Mouse (Mus musculus) MEL (cell line): Measurements from ENCODE around the gene Serinc2.

Source experiments
- CTCF ChIP-seq, 3 experiments: IDR thresholded peaks in 2 of 3; conservative IDR thresholded peaks in 1 of 3; 2 replicates each; pipeline ENCODE4 v1.5.1; 2011 to 2012; ENCODE audit warnings: low read length in 3 of 3, low read depth in 2 of 3, mild to moderate bottlenecking in 2 of 3, improper control_type of control experiment in 1 of 3, inconsistent platforms in 1 of 3, mixed read lengths in 1 of 3, moderate library complexity in 1 of 3; ENCODE audit not compliant: control insufficient read depth in 1 of 3, insufficient read depth in 1 of 3, poor library complexity in 1 of 3, severe bottlenecking in 1 of 3
- GABPA ChIP-seq: IDR thresholded peaks from 2 replicates; pipeline ENCODE4 v1.6.1; 2012; ENCODE audit warnings: low read depth, mild to moderate bottlenecking, inconsistent platforms, low read length, improper control_type of control experiment, moderate library complexity
- JUND ChIP-seq: IDR thresholded peaks from 2 replicates; pipeline ENCODE4 v1.6.1; 2011; ENCODE audit warnings: low read depth, mild to moderate bottlenecking, improper control_type of control experiment, low read length
- MYC ChIP-seq: IDR thresholded peaks from 2 replicates; pipeline ENCODE4 v1.6.1; 2011; ENCODE audit warnings: low read depth, mild to moderate bottlenecking, low read length, improper control_type of control experiment, moderate library complexity
- NRF1 ChIP-seq: IDR thresholded peaks from 2 replicates; pipeline ENCODE4 v1.6.1; 2014; ENCODE audit warnings: low read depth, mild to moderate bottlenecking, inconsistent platforms, low read length, improper control_type of control experiment, moderate library complexity; ENCODE audit not compliant: poor library complexity, insufficient read depth, severe bottlenecking
- POLR2A ChIP-seq, 2 experiments: IDR thresholded peaks; 2 replicates each; pipeline ENCODE4 v1.6.1; 2011 to 2012; ENCODE audit warnings: low read length in 2 of 2, mild to moderate bottlenecking in 2 of 2, control low read depth in 1 of 2, improper control_type of control experiment in 1 of 2, low read depth in 1 of 2, moderate library complexity in 1 of 2; ENCODE audit not compliant: control insufficient read depth in 1 of 2, insufficient read depth in 1 of 2, poor library complexity in 1 of 2
- ZNF384 ChIP-seq: IDR thresholded peaks from 2 replicates; pipeline ENCODE4 v1.6.1; 2012; ENCODE audit warnings: low read depth, mild to moderate bottlenecking, inconsistent platforms, low read length, improper control_type of control experiment

GRCm38 (mm10) chr4:130319564-130319963, 40.6 kb upstream of the Serinc2 start:
- TF ChIP-seq CTCF (IDR thresholded peaks at IDR 0.05 in 2 of 3, conservative IDR thresholded peaks at IDR 0.05 in 1 of 3; ENCODE audit: control insufficient read depth in 1 of 3, insufficient read depth in 1 of 3, low read depth in 2 of 3, low read length in 3 of 3, poor library complexity in 1 of 3, severe bottlenecking in 1 of 3) (no peak; a peak in 1 of 6 replicates), ZNF384 (no peak), GABPA (no peak), MYC (no peak), NRF1 (no peak), POLR2A (IDR thresholded peaks at IDR 0.05; ENCODE audit: control insufficient read depth in 1 of 2, insufficient read depth in 1 of 2, low read depth in 1 of 2, low read length in 2 of 2, poor library complexity in 1 of 2) (no peak), JUND (no peak)
